Mouse (Mus musculus): ENCODE results near the gene 9930104L06Rik.

- no peak for TF ChIP-seq RAD21 (IDR thresholded peaks at IDR 0.05; ENCODE audit: low read depth, low read length)
- no peak for TF ChIP-seq CTCF (conservative IDR thresholded peaks at IDR 0.05 in 1 of 2, IDR thresholded peaks at IDR 0.05 in 1 of 2; ENCODE audit: low read depth in 2 of 2, low read length in 2 of 2)
- TF ChIP-seq NRF1 (IDR thresholded peaks at IDR 0.05; ENCODE audit: low read depth, low read length) = no peak
- TF ChIP-seq USF1 (IDR thresholded peaks at IDR 0.05; ENCODE audit: low read depth, low read length) = no peak
Observed at GRCm38 (mm10) chr4:124959062-124959461, 22.2 kb downstream of the 9930104L06Rik start.

Measured in CH12.LX (cell line).